Mouse (Mus musculus) ES-Bruce4 (cell line): ENCODE data around the gene Hsf3.

ENCODE experiments used
- CTCF ChIP-seq: IDR thresholded peaks from one replicate; pipeline ENCODE4 v1.8.1; 2011; ENCODE audit warnings: low read depth, low read length
- EP300 ChIP-seq: IDR thresholded peaks from 2 replicates; pipeline ENCODE4 v1.6.1; 2011; ENCODE audit warnings: low read depth, low read length; ENCODE audit not compliant: insufficient read depth
- POLR2A ChIP-seq: IDR thresholded peaks from one replicate; pipeline ENCODE4 v1.8.1; 2011; ENCODE audit warnings: low read length; ENCODE audit not compliant: insufficient read depth

DNA sequence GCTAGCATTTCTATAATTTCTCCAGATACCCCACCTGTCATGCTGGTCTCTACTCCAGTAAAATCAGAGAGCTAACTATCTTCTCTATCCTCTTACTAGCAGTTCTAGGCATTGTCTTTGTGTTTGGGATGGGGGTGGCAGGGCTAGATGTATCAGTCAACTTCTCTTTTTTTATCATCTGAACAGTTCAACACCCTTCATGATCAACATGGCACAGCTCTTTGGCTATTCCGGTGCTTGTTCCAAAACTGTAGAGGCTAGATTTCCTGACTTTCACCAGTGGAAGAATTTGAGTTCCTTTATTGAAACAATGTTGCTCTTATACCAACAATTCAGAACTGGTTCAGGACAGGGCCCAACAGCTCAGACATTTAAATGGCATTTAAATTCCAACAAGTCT, 39.1 kb downstream of the Hsf3 start:
- TF ChIP-seq POLR2A (no peak), CTCF (no peak), EP300 (no peak)
